Mouse (Mus musculus) heart, embryonic 10.5 days (tissue): ENCODE measurements at regions not wholly inside any gene's neighbourhood (a gene's known extent, or its start where the extent isn't known, plus 50 kb on each side); places are given as distances from the start of the nearest gene placed in this dataset.
A peak's percentile ranks its signal among the peaks of the same experiment; 100 is the strongest.

Experiments
- DNase-seq: peaks from one replicate; pipeline ENCODE4 v3.0.0-alpha.2; 2017; ENCODE audit warnings: low spot score
- H3K27ac ChIP-seq: fragments of 300-500 bp; sonication (generic); 2 replicates; pipeline ENCODE4 v1.5.1; 2016; ENCODE audit warnings: mild to moderate bottlenecking
- H3K27me3 ChIP-seq: fragments of 300-500 bp; sonication (generic); 2 replicates; pipeline ENCODE4 v1.6.1; 2016; ENCODE audit warnings: mild to moderate bottlenecking; ENCODE audit not compliant: poor library complexity, insufficient read depth, severe bottlenecking
- H3K36me3 ChIP-seq: fragments of 300-500 bp; sonication (generic); 2 replicates; pipeline ENCODE4 v1.6.1; 2016; ENCODE audit warnings: mild to moderate bottlenecking, moderate library complexity
- H3K4me1 ChIP-seq: fragments of 300-500 bp; sonication (generic); 2 replicates; pipeline ENCODE4 v1.6.1; 2016; ENCODE audit warnings: mild to moderate bottlenecking
- H3K4me3 ChIP-seq: fragments of 300-500 bp; sonication (generic); 2 replicates; pipeline ENCODE4 v1.5.1; 2016; ENCODE audit warnings: mild to moderate bottlenecking, moderate library complexity
- H3K9me3 ChIP-seq: fragments of 300-500 bp; sonication (generic); 2 replicates; pipeline ENCODE4 v1.6.1; 2016; ENCODE audit warnings: mild to moderate bottlenecking, moderate library complexity
- WGBS: fragments of 180-500 bp; shearing (Covaris S2); methylation state at CpG from one replicate; pipeline ENCODE4 v1.1.7; 2016; 5-methylcytosine and 5-hydroxymethylcytosine counted together

DNA sequence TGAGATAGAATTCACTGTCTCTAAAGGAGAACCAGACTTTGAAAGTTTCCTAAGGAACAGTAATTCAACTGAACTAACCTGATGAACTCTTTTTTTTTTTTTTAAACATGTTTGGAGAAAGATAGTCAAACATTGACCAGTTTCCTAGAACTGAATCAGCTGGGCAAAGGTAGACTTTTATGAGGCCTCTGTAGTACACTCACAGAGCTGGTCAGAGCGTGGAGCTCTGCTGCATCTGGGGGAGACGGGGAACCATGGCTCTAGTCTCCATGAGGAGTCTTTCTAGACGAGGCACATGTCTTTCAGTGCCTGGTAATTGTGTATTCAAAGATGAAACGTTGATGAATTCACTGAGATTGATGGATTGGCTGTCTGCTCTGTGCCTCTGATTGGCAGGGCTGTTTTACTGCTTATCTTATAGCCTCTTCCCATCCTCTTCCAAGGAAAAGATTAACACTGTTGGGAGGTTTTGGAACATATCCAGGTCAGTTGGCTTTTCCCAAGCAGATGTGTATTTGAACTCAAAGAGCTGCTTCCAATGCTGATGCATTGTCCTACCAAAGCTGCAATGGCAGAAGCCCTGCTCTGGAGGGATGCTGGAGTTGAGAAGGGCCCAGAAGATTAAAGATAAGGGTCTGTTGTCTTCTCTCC lies 122.5 kb upstream of the Maf start:
- no peak overlapping the region for H3K27ac ChIP-seq
- no peaks in the 10 kb centered on the region for H3K27me3 ChIP-seq
- H3K36me3 ChIP-seq = no peaks in the 10 kb centered on the region
- DNase-seq = no peak
- H3K9me3 ChIP-seq = no peaks in the 10 kb centered on the region
- H3K4me1 ChIP-seq = peaks cover 18% of the 10 kb centered on the region
- no peak overlapping the region for H3K4me3 ChIP-seq
- 42% methylated on average over 4 of the region's 4 CpGs for WGBS

DNA sequence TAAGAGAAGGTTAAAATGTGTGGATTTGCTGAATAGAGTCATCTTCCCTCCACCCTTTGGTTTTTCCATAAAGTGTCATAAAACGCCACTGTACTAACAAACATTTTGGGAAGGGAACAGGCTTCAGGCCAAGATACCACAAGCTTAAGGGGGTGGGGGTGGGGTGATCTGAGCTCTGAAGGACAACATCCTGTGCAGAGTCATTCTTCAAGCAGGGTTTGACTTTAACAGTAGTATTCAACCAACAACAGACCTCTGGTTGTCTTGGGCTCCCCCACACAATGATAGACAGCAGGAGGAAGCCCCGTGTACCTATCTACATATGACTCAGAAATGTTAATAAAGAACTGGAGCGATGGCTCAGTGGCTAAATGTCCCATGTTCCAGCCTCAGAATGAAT lies 118.9 kb upstream of the Maf start:
- H3K36me3 ChIP-seq = no peaks in the 10 kb centered on the region
- peaks cover 18% of the 10 kb centered on the region for H3K4me1 ChIP-seq
- no peaks in the 10 kb centered on the region for H3K27me3 ChIP-seq
- no peaks in the 10 kb centered on the region for H3K9me3 ChIP-seq
- WGBS = 56% methylated on average over 3 of the region's 3 CpGs
- no peak for DNase-seq
- H3K27ac ChIP-seq = no peak overlapping the region
- no peak overlapping the region for H3K4me3 ChIP-seq

DNA sequence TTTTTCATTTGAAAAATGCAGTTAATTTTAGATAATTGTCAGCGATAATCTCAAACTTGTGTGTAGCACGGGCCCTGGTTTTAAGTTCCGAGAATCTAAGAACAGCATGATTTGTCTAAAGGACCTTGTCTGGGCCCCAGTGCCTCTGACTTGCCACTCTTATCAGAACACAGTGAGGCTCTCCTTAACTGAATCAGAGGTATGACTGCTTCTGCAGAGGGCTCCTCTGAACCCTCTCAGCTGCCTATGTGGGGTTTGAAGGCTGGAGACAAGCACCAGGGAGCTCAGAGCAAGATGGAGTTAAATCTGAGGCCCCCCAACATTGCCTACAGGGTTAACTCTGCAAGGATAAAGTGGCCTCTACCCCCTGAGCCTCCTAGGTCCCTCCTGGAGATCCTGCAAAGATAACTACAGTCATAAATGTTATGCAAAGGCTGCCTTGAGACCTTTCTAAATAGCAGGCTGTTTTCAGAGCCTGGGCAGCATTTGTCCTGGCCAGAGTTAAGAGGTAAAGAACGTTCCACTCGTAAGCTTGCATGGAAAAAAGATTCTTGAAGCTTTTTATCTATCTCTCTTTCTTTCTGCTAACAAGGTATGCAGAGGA lies 118.4 kb upstream of the Maf start:
- Histone ChIP-seq H3K9me3 (no peaks in the 10 kb centered on the region), H3K36me3 (no peaks in the 10 kb centered on the region), H3K4me1 (peaks cover 18% of the 10 kb centered on the region), H3K27ac (no peak overlapping the region), H3K4me3 (no peak overlapping the region), H3K27me3 (no peaks in the 10 kb centered on the region)
- WGBS = 40% methylated on average over 5 of the region's 5 CpGs
- DNase-seq = no peak

DNA sequence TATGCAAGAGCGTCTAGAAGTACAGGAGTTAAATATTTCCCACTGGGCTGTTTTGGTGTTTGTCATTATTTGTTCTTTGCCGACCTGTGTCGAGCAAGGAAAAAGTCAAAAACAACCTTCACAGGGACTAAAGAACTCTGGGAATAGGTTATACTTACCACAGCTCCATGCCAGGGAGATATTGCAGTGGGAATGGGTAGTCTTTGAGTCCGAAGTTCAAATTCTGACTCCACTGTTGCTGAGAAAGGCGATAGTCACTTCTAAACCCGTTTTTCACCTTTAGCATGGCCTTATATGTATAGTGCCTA lies 116.8 kb upstream of the Maf start:
- peaks cover 18% of the 10 kb centered on the region for H3K4me1 ChIP-seq
- no peak overlapping the region for H3K4me3 ChIP-seq
- no peaks in the 10 kb centered on the region for H3K27me3 ChIP-seq
- H3K36me3 ChIP-seq = no peaks in the 10 kb centered on the region
- H3K27ac ChIP-seq = no peak overlapping the region
- no peak for DNase-seq
- no peaks in the 10 kb centered on the region for H3K9me3 ChIP-seq
- WGBS = 88% methylated on average over 6 of the region's 6 CpGs

DNA sequence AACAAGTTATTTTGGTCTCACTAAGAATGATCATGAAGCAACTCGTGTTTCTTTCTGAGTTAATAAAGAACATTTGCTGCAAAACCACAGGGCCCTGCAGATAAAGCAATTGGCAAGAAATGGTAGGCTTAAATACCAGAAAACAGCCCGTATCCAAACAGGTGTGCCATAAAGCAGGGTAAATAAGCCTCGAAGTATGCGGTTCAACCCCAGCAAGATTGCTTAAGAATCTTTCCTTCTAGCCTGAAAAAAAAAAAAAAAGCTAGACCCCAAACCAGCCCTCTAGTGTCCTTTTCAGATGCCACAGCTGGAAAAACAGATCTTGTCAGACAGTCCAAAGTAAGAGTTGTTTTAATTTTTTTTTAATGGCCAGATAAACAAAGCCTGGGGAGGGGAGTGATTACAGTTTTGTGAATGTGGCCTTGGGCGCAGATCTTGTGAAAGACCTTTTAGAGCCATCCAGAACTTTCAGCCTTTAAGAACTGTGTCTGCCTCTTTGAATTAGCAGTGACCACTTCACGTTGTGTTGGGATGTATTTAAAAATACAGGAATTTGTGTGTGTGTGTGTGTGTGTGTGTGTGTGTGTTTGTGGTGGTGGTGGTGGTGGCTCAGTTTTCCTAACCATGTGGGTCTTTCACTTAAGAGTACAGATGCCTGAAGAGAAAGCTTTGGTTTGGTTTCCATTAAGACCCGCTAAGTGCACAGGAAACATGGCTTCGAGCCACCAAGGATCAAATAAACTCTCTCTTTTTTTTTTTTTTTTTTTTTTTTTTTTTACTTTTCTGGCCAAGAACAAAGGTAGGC lies 116.3 kb upstream of the Maf start:
- Histone ChIP-seq H3K4me3 (no peak overlapping the region), H3K36me3 (no peaks in the 10 kb centered on the region), H3K27me3 (no peaks in the 10 kb centered on the region), H3K27ac (no peak overlapping the region), H3K4me1 (peaks cover 18% of the 10 kb centered on the region), H3K9me3 (no peaks in the 10 kb centered on the region)
- 84% methylated on average over 8 of the region's 8 CpGs for WGBS
- no peak for DNase-seq

DNA sequence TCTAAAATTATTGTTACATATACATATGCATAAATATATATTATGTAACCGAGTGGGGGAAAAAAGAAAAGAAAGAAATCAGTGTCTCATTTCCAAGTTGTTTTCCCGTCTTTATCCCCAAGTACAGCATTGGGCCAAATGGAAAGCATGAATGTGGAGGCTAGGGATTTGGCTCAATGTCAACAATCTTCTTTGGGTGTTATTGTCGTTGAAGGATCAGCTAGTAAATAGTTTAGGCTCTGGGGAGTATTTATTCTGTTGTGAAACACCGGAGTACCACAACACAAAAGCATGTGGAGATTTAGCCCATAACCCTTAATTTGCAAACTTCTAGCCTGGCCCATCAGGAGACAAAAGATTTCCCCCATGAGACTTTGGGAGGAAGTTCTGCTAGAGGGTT lies 105.8 kb upstream of the Maf start:
- Histone ChIP-seq H3K4me1 (no peaks in the 10 kb centered on the region), H3K9me3 (no peaks in the 10 kb centered on the region), H3K27me3 (no peaks in the 10 kb centered on the region), H3K27ac (no peak overlapping the region), H3K4me3 (no peak overlapping the region), H3K36me3 (no peaks in the 10 kb centered on the region)
- 82% methylated on average over 4 of the region's 4 CpGs for WGBS
- no peak for DNase-seq

DNA sequence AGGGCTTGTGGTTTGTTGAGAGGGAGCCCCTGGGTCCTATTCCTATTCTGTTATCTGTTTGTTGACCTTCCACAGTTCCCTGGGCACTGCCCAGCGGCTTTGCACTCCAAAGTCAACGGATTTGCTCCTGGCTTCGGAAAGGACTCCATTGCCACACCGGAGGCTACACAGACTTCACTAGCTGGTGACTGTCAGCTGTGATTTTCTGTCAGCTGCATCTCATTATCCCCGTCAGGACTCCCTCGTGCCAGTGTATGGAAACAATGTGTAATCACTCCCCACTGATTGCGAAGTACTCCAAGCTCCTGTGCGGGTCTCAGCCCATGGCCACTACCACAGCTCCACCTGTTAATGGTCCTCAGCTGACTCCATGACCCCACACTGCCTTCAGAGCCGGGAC lies 99.0 kb upstream of the Maf start:
- Histone ChIP-seq H3K9me3 (no peaks in the 10 kb centered on the region), H3K4me1 (peaks cover 6% of the 10 kb centered on the region; the same call in 1 of the 2 replicates), H3K4me3 (no peak overlapping the region), H3K27me3 (no peaks in the 10 kb centered on the region), H3K27ac (no peak overlapping the region), H3K36me3 (no peaks in the 10 kb centered on the region)
- peak; percentile 61 for DNase-seq
- WGBS = 33% methylated on average over 9 of the region's 9 CpGs

DNA sequence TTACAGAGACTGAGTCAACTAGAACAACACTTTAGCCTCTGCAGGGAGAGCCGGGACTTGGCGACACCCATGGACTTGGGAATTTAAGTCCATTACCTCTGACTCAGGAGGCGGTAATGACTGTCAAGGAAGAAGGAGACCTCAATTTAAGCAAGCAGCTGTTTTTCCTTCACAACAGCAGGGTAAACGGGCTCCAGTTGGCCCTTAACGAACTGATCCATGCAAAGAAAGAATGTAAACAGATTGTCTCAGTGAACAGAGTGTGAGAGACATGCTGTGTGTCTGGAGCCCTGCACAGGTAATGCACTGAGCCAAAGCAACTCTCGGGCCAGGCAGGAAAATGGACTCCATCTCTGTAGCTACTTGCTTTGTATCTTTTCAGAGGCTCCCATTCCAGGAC lies 98.5 kb upstream of the Maf start:
- DNase-seq = peak; percentile 58
- peaks cover 6% of the 10 kb centered on the region; the same call in 1 of the 2 replicates for H3K4me1 ChIP-seq
- H3K27me3 ChIP-seq = no peaks in the 10 kb centered on the region
- WGBS = 59% methylated on average over 6 of the region's 6 CpGs
- H3K9me3 ChIP-seq = no peaks in the 10 kb centered on the region
- H3K27ac ChIP-seq = no peak overlapping the region
- H3K36me3 ChIP-seq = no peaks in the 10 kb centered on the region
- no peak overlapping the region for H3K4me3 ChIP-seq

DNA sequence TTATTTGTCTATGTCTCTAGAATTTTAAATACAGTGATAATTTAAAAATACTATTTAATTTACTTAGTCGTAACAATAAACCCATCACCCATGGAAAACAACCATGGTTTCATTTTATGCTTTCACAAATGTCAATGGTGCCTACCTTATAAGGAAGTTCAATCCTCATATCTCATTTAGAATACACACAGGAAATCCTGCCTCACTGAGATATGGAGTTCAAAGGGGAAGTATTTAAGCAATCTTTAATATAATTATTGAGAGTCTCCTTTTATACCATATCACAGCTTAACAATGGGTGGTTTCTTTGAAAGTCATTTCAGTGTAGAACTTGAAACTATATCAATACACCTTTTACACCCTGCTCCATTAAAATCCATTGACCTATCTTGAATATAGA lies 86.0 kb upstream of the Maf start:
- WGBS = 85% methylated on average over 1 of the region's 1 CpGs
- Histone ChIP-seq H3K9me3 (no peaks in the 10 kb centered on the region), H3K36me3 (no peaks in the 10 kb centered on the region), H3K27ac (no peak overlapping the region), H3K4me1 (no peaks in the 10 kb centered on the region), H3K27me3 (no peaks in the 10 kb centered on the region), H3K4me3 (no peak overlapping the region)
- no peak for DNase-seq

DNA sequence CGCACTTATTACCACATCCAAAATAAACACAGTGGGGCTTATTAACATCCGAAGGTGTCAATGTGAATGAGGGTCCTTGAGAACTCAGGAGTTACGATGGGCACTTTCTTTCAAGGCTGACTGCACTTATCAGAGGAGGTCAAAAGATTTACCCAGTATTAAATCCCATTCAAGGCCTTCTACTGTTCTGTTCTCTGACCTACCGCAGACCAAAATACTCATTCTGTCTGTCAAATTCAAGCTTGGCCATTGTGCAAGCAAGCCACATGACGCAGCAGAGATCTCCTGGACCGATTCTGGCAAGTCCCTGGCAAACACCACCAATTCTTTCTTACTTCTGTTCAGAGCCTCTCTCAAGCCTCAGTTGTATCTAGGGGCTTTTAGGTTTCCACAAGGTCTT lies 80.8 kb upstream of the Maf start:
- H3K4me1 ChIP-seq = no peaks in the 10 kb centered on the region
- H3K27ac ChIP-seq = no peak overlapping the region
- no peaks in the 10 kb centered on the region for H3K36me3 ChIP-seq
- H3K4me3 ChIP-seq = no peak overlapping the region
- H3K9me3 ChIP-seq = no peaks in the 10 kb centered on the region
- H3K27me3 ChIP-seq = no peaks in the 10 kb centered on the region
- DNase-seq = no peak
- WGBS = 77% methylated on average over 6 of the region's 6 CpGs

DNA sequence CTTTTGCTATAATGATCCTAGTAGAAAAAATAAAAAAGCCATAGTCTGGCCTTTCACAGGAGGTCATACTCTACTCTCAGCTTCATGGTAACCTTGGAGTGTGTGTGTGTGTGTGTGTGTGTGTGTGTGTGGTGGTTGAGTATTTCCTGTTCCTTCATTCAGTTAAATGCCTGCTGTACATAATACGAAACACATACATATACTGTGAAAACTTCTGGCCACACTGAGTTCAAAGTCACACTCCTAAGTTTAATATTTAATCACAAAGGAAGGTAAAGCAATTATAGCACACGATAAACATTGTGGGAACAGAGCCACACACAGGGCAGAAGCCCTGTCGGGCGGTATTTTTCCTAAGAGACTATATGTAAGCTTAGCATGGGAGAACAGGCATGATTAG lies 78.6 kb upstream of the Maf start:
- H3K4me3 ChIP-seq = no peak overlapping the region
- H3K36me3 ChIP-seq = no peaks in the 10 kb centered on the region
- no peaks in the 10 kb centered on the region for H3K27me3 ChIP-seq
- H3K4me1 ChIP-seq = no peaks in the 10 kb centered on the region
- DNase-seq = peak; percentile 6
- H3K27ac ChIP-seq = no peak overlapping the region
- 88% methylated on average over 4 of the region's 4 CpGs for WGBS
- no peaks in the 10 kb centered on the region for H3K9me3 ChIP-seq

DNA sequence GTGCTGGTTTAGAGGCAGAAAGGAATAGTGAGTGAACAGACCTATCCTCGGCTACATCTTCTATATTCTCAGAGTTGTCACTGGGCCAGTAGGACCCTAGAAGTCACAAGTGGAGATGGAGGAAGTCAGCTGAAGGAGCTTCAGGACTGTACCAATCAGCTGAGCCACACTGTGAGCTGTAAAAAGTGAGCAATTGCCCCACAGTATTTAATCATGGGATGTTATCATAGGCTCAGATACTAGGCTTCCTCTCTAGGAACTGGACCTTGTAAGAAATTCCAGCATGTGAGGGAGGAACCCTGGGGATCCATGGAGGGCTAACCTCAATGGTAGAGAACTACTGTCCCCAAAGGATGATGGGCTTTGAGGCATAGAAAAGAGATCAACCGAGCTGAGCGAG lies 78.2 kb upstream of the Maf start:
- H3K4me1 ChIP-seq = no peaks in the 10 kb centered on the region
- 91% methylated on average over 3 of the region's 3 CpGs for WGBS
- H3K36me3 ChIP-seq = no peaks in the 10 kb centered on the region
- no peaks in the 10 kb centered on the region for H3K9me3 ChIP-seq
- no peak overlapping the region for H3K4me3 ChIP-seq
- no peak overlapping the region for H3K27ac ChIP-seq
- peak; percentile 27 for DNase-seq
- H3K27me3 ChIP-seq = no peaks in the 10 kb centered on the region

DNA sequence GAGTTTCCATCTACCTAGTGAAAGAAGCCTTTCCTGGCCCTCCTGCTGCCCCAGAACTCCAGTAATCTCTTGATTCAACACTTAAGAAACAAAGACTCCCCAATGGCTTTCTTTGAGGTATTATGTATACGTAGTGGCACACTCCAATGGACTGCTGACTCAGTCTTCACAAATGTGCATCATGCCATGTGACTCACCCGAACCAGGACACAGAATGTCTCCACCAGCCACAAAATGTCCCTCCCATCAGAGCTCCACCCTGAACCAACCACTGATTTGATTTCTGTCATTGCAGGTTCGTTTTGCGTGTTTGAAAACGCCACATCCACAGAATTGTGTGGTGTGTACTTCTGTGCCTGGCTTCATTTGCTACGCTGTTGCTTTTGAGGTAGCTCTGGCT lies 75.8 kb upstream of the Maf start:
- Histone ChIP-seq H3K4me3 (no peak overlapping the region), H3K27me3 (no peaks in the 10 kb centered on the region), H3K27ac (no peak overlapping the region), H3K36me3 (no peaks in the 10 kb centered on the region), H3K9me3 (no peaks in the 10 kb centered on the region), H3K4me1 (no peaks in the 10 kb centered on the region)
- WGBS = 89% methylated on average over 6 of the region's 6 CpGs
- DNase-seq = no peak
